Mouse (Mus musculus) embryonic fibroblast, embryonic 13.5 days (primary cell): ENCODE data around the gene Abca3. TPM values are rescaled to one million over a fixed set of nuclear protein-coding genes. Genes with fewer than 3 reads are reported as not detected.
"Not testable (repeated sequence)": the region's sequence is repeated elsewhere in the genome, so short reads cannot be mapped to it uniquely, and the experiment has no call there.

Experiments used
- H3K27ac ChIP-seq: 2 replicates; pipeline ENCODE4 v1.5.1; 2012; ENCODE audit warnings: low read length, control low read depth, inconsistent platforms; ENCODE audit not compliant: insufficient read depth
- H3K4me1 ChIP-seq: 2 replicates; pipeline ENCODE4 v1.6.1; 2011; ENCODE audit warnings: low read length; ENCODE audit not compliant: control insufficient read depth, insufficient read depth
- H3K4me3 ChIP-seq: 2 replicates; pipeline ENCODE4 v1.5.1; 2011; ENCODE audit warnings: mild to moderate bottlenecking, control low read depth, low read length; ENCODE audit not compliant: insufficient read depth
- CTCF ChIP-seq: IDR thresholded peaks from 2 replicates; pipeline ENCODE4 v1.5.1; 2011; ENCODE audit warnings: mild to moderate bottlenecking, control low read depth, low read length, moderate library complexity, borderline replicate concordance; ENCODE audit not compliant: insufficient read depth
- POLR2A ChIP-seq: IDR thresholded peaks from 2 replicates; pipeline ENCODE4 v1.6.1; 2011; ENCODE audit warnings: low read depth, mild to moderate bottlenecking, control low read depth, low read length, moderate library complexity
- polyA plus RNA-seq: library from polyadenylated mRNA; stranded (reverse); fragments of >200 nt; gene quantifications from 2 replicates; pipeline ENCODE4 v1.2.4, GENCODE M21; 2011; ENCODE audit warnings: low read depth; ENCODE audit not compliant: missing spikeins, insufficient read length

Gene Abca3
- polyA plus RNA-seq, 1 experiment = 17.8 TPM

- TF ChIP-seq CTCF (no peak), POLR2A (no peak)
Observed at GRCm38 (mm10) chr17:24449507-24449906, 97.8 kb downstream of the Abca3 start.

GRCm38 (mm10) chr17:24451220-24451619 is 99.5 kb downstream of the Abca3 start:
- TF ChIP-seq CTCF = no peak
- TF ChIP-seq POLR2A = no peak
- Histone ChIP-seq H3K4me1 (no peaks in the 10 kb centered on the region; the same call in 1 of the 2 replicates), H3K4me3 (no peak overlapping the region), H3K27ac (no peak overlapping the region)

More at GRCm38 (mm10) chr17:24449507-24449906, 97.8 kb downstream of the Abca3 start:
- Histone ChIP-seq H3K4me1 (no peaks in the 10 kb centered on the region; the same call in 1 of the 2 replicates), H3K27ac (no peak overlapping the region), H3K4me3 (no peak overlapping the region)

- H3K4me3 ChIP-seq = no peak overlapping the region
- no peak overlapping the region for H3K27ac ChIP-seq
- no peaks in the 10 kb centered on the region; the same call in 1 of the 2 replicates for H3K4me1 ChIP-seq
- TF ChIP-seq CTCF = no peak
- no peak for TF ChIP-seq POLR2A
Observed at GRCm38 (mm10) chr17:24453372-24453771, 101.6 kb downstream of the Abca3 start.

- TF ChIP-seq POLR2A (no peak), CTCF (no peak)
- Histone ChIP-seq H3K4me1 (no peaks in the 10 kb centered on the region; the same call in 1 of the 2 replicates), H3K27ac (peak overlapping the region; percentile 83), H3K4me3 (peak overlapping the region; percentile 71)
Observed at GRCm38 (mm10) chr17:24454218-24454755, 102.5 kb downstream of the Abca3 start.

GRCm38 (mm10) chr17:24454756-24455522 is 103.2 kb downstream of the Abca3 start:
- H3K4me3 ChIP-seq = peak overlapping the region; percentile 71
- H3K27ac ChIP-seq = peak overlapping the region; percentile 81
- no peaks in the 10 kb centered on the region; the same call in 1 of the 2 replicates for H3K4me1 ChIP-seq
- no peak for TF ChIP-seq CTCF
- peak; percentile 95 for TF ChIP-seq POLR2A

- H3K4me1 ChIP-seq, H3K4me3 ChIP-seq, H3K27ac ChIP-seq: not testable (repeated sequence)
Observed at GRCm38 (mm10) chr17:24455523-24456206, 103.9 kb downstream of the Abca3 start.

Other genes starting within 250 kb of the Abca3 start
- 42.6 and 48.9 TPM in 2 replicates for gene Pdpk1, start 201.0 kb upstream of the Abca3 start, polyA plus RNA-seq
- 26.6 and 31.7 TPM in 2 replicates for gene Amdhd2, start 188.2 kb upstream of the Abca3 start, polyA plus RNA-seq
- 382 and 460 TPM in 2 replicates for gene Atp6v0c, start 182.2 kb upstream of the Abca3 start, polyA plus RNA-seq
- gene Tbc1d24, start 146.4 kb upstream of the Abca3 start, polyA plus RNA-seq = 10.9 and 14.0 TPM in 2 replicates
- gene Ntn3, start 142.4 kb upstream of the Abca3 start, polyA plus RNA-seq = 2.9 and 4.1 TPM in 2 replicates
- 7.9 and 9.2 TPM in 2 replicates for gene Tedc2, start 131.1 kb upstream of the Abca3 start, polyA plus RNA-seq
- gene Ccnf, start 100.5 kb upstream of the Abca3 start, polyA plus RNA-seq = 23.5 and 24.2 TPM in 2 replicates
- gene Abca17, start 882 bp upstream of the Abca3 start, polyA plus RNA-seq = not detected in 2 replicates
- gene Rnps1, start 62.6 kb downstream of the Abca3 start, polyA plus RNA-seq = 123 and 134 TPM in 2 replicates
- 26.1 and 31.4 TPM in 2 replicates for gene Eci1, start 74.7 kb downstream of the Abca3 start, polyA plus RNA-seq
- gene Dnase1l2, start 91.2 kb downstream of the Abca3 start, polyA plus RNA-seq = 2.5 and 2.8 TPM in 2 replicates
- 11.9 and 14.8 TPM in 2 replicates for gene E4f1, start 118.4 kb downstream of the Abca3 start, polyA plus RNA-seq
- 21.1 and 21.5 TPM in 2 replicates for gene Pgp, start 118.4 kb downstream of the Abca3 start, polyA plus RNA-seq
- gene Bricd5, start 121.9 kb downstream of the Abca3 start, polyA plus RNA-seq = 0.50 TPM in 1 of 2 replicates, not detected in the other
- 20.9 and 23.3 TPM in 2 replicates for gene Mlst8, start 127.1 kb downstream of the Abca3 start, polyA plus RNA-seq
- gene Caskin1, start 136.7 kb downstream of the Abca3 start, polyA plus RNA-seq = not detected in 2 replicates
- 161 and 163 TPM in 2 replicates for gene Traf7, start 176.0 kb downstream of the Abca3 start, polyA plus RNA-seq
- 1.4 and 1.6 TPM in 2 replicates for gene Rab26, start 182.3 kb downstream of the Abca3 start, polyA plus RNA-seq
- gene Pkd1, start 197.9 kb downstream of the Abca3 start, polyA plus RNA-seq = 63.1 and 66.7 TPM in 2 replicates